Mouse (Mus musculus): ENCODE measurements around the gene Tex45.

Tex45 gene

DNA sequence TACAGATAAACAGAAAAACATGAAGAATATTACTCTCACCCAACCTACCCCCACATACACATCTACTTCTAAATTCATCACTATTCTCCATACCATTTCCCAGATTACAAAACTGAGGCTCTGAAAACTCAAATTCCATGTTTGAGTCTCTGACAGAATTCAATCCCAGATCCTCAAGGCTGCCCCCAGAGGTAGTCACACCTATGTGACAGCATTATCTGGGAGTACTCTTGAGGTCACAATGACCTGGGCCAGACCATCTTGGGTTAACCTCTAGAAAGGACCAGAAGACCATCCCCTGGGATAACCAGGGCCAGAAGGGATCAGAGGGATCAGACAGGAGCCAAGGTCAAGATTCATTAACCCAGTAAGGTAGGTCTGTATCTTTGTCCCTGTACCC is at the start of gene Tex45:
TSS of gene Tex45 (plus strand) at position 301 of the 400 bp plus-strand sequence.
- no peak for DNase-seq (ENCODE audit: low read depth)

DNA sequence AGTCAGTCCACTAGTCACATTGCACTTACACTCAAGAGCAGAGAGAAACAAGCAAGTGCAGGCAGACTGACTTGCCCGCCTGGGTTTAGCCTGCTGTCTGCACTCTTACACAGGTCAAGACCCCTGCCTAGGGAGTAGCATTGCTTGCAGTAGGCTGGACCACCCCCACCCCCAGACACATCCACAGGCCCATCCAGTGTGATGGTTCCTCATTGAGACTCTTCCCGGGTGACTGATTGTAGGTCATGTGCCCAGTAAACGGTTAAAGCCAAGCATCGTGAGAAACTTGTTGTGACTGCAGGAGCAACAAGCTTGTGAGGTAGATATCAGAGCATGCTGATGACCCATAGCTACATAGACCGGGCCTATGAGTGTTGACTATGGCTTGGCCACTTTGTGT is 49.2 kb upstream of the Tex45 start:
- no peak for DNase-seq (ENCODE audit: low read depth)

DNA sequence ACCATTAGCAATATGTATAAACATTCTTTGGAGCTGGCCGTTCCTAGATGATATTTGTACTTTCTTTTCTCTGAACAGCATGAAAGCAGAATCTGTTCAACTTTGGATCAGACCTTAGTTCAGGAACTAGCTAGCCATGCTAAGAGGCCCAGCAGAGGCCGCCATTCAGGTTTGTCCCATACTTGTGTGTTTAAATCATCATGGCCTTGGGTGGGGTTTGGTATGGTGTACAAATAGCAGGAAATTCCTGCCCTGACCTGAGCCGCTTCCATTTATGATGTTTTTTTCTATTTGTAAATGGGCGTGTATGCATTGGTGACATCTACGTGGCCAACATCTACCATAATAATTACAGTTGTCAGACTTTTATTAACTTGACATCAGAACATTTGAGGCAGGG is 45.4 kb upstream of the Tex45 start:
- no peak for DNase-seq (ENCODE audit: low read depth)

DNA sequence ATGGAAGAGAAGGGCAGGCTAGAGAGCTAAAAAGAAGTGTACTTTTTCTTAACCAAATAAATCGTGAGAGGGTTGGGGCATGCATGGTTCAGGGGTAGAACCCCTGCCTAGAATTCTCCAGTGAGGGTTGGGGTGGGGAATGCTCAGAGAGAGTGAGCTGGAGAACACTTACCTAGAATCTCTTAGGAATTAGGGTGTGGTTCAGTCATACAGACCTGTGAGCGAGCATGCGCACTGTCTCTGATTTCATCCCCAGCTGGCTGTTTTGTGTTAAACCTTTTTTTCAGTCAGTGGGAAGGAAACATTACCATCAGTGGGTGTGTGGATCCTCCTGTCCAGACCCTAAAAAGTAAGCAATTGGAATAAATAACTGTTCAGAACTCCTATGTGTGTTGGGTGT is 44.5 kb upstream of the Tex45 start:
- no peak for DNase-seq (ENCODE audit: low read depth)

DNA sequence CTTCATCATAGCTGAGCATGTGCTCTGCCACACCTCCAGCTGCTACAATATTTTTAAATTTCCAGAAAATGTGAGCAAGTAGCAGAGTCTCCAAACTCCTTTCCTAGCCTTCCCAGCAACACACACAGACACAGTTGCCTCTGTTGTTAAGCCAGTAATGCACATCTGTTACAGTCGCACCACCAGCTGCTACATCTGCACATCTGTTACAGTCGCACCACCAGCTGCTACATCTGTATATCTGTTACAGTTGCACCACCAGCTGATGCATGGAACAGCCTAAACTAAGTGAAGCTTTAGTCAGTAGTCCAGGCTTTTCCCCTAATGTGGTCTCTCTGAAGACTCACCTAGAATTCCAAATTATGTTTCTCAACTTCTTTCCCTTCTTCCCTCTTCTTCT is 42.2 kb upstream of the Tex45 start:
- no peak for DNase-seq (ENCODE audit: low read depth)

DNA sequence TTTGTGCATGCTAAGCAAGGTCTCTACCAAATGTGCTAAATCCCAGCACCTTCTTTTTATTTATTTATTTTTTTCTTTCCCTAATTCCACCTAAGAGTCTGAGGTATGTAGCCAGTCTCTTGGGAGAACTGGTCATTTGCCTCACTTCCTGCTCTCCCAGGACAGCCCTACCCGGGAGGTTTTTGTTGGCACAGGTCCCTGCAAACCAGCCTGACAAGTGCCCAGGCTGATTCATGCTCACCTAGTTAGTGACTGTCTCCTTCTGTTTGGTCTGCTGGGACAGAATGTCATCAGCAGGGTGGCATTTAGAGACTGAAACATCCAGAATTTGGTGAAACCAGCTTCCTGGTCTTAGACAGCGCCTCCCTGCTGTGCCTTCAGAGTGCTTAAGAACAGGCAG is 40.7 kb upstream of the Tex45 start:
- no peak for DNase-seq (ENCODE audit: low read depth)

DNA sequence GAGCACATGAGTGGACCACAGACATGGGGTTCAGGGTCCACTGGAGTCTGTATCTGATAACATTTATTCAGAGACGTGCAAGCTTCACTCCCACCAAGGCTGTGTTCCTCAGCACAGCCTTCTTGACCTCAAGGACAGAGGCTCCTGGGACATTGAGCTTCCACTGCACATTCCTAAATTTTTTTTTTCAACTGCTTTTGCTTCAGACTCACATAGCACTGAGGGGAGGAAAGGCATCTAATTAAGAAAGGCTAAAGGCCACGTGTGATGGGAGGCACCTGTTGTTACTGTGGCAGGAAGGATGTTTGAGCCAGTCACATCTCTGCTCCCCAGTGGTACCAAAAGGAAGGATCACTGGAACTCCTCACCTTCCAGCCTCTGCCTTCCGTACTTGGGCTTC is 39.5 kb upstream of the Tex45 start:
- DNase-seq (ENCODE audit: low read depth), result no peak

DNA sequence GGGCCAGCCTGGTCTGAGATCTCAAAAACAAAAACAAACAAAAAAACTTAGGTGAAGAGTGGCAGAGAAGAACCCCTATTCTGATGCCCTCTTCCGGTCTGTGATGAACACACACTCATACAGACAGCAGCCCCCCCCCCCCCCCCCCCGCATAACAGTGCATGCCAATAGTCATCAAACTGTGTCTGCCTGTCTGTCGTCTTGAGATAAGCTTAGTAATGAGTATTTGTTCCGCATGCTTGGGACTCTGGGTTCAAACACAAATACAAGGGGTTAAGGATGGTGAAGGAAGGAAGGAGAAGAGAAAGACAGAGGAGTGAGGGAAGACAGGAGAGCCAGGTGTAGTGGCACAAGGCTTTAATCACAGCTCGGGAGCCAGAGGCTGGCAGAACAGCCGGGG is 34.2 kb upstream of the Tex45 start:
- no peak for DNase-seq (ENCODE audit: low read depth)

DNA sequence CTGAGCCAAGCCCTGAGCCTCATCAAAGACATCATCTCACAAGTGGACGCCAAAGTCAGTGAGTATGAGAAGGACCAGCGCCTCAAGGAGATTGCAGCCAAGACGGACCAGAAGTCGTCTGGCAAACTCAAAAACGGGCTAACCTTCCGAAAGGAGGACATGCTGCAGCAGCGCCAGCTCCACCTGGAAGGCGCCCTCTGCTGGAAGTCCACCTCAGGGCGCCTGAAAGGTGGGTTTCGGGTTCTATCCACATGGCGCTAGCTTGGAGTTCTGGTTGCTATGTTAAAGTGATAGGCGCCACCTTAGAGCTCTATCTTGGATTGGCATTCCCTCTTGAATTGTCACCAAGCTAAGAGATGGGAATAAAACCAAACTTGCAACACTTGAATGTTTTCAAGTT is 31.2 kb upstream of the Tex45 start:
- peak; percentile 14 for DNase-seq (ENCODE audit: low read depth)

DNA sequence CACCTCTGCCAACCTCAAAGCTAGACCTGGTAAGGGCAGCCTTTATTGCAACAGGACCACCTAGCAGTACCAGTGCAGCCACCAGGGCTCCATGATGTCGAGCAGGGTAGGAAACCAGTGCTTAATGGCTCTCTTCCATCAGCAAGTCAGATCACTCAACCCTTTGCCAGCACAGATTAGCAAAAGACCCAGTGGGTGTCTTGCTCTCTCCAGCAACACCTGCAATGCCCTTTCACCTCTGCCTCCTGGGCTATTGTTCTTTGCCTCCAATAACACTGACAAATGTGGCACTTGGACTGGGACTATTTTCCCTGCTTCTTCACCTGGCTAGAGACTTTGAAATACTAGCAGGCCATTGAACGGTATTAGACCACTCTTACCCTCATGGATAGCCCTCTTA is 21.4 kb upstream of the Tex45 start:
- DNase-seq (ENCODE audit: low read depth), result no peak

DNA sequence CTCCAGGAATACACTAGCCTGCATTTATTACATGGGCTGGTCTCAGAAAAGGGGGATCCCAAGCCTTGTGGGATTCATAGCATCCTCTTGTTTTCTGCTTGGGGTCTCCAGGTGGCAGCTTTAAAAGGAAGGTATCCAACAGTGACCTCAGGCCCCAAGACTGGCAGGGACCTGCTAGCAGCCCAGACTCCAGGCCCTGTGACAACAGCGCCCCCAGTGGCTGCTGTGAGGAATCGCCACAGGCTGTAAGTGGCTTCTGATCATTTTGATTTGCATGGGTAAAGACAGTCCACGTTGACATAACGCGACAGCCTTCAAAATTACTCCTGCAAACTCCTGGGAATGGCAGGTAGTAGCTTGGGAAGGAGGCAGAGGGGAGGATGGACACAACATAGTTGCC is 20.0 kb upstream of the Tex45 start:
- DNase-seq (ENCODE audit: low read depth), result peak; percentile 56

DNA sequence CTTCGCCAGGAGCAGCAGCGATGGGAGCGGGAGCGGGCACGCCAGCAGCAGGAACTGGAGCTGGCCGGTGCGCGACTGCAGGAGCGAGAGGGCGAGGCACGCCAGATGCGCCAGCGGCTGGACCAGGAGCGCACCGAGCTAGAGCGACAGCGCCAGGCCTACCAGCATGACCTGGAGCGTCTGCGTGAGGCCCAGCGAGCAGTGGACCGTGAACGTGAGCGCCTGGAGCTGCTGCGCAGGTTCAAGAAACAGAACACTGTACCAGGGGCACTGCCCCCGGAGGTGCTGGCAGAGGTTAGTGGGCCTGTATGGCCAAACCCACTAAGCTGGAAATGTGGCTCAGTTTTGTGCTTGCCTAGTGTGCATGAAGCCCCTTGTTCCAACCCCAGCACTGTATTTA is 18.7 kb upstream of the Tex45 start:
- no peak for DNase-seq (ENCODE audit: low read depth)

DNA sequence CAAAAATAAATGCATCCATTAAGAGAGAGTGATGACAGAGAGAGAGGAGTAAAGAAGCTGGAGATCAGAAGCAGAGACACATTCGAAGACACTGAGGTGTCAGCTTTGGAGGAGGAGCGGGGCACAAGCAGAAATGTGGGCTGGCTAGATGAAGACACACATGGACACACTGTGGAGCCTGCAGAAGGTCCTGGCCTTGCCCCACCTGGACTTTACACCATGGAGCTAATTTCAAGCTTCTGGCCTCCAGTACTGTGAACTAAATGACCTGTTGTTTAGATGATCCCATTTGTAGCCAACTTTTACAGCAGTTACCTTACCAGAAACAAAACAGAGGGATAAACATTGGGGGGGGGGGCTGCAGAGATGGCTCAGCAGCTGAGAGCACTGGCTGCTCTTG is 7.4 kb upstream of the Tex45 start:
- no peak for DNase-seq (ENCODE audit: low read depth)

DNA sequence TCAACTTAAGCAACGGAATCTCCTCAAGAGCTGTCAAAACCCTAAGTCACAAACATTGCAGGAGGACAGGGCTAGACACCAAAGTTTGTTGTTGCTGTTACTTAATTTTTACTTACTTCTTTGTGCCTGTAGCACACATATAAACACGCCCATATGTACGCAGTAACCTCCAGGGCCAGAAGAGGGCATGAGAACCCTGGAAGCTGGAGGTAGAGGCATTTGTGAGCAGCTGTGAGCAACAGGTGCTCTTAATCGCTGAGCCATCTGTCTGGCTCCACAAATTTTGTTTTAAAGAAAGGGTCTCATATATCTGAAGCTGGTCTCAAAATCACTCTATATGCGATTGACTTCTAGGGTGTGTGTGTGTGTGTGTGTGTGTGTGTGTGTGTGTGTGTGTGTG is 6.4 kb upstream of the Tex45 start:
- peak; percentile 74 for DNase-seq (ENCODE audit: low read depth)

DNA sequence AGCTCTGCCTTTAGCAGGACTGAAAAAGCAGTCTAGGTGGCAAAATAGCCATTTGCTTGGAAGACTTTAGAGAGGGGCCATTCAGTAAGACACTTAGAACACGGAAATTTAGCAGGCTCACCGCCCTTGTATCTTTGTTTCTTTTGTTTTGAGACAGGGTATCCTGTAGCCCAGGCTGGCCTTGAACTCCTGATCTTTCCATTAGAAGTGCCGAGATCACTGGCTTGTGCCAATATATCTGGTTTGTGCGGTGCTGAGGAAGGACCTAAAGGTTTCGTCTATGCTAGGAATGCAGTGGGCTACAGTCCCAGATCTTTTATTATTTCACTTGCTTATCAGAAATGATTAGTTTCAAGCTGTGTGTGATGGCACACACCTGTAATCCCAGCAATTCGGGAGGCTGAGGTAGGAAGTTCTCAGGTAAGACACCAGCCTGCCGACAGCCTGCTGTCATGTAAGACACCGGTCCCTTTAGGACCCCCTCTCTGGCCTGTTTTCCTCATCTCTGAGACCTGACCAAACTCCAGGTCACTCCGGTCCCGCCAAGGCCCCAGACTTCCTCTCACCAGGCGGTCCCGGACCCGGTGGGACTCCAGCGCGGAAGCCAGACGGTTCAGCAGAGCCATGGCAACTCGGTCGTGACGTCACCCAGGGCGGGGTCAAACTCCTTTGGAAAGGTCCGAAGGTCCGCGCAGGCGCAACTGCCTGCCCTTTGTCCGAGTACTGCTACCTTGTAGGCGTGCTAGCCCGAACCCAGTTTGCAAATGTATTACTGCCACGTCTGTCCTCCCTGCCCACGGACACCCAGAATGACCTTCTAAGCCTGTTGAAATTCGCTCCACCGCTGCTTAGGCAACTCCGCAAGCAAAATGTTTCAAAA is 3.4 kb upstream of the Tex45 start, which contains the start of gene Pex11g:
TSS of gene Pex11g (minus strand) at position 675 of the 880 bp plus-strand sequence.
- peak; percentile 97 for DNase-seq (ENCODE audit: low read depth)

DNA sequence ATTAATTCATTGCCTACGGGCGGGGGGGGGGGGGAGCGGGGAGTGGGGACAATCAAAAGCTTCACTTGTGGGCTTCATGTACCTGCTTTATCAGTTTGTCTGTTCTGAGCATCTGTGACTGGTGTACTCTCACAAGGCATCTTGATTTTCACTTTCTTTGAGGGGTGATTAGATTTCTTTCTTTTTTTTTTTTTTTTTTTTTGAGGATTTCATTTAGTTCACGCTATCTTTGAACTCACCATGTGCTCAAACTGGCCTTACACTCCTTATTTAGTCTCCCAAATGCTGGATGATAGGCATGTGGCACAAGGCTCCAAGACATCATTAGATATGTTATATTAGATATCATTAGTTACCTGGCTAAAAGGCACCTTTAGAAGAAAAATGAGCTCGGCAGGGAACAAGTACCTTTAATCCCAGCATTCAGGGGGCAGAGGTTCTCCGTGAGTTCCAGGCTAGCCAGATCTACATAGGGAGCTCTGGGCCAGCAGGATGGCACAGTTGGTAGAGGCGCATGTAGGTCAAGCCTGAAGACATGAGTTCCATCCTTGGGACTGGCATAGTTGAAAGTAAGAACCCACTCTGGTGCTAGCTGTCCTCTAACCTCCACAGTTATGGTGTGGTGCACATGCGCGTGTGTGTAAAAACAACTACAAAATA is 2.6 kb upstream of the Tex45 start:
- DNase-seq (ENCODE audit: low read depth), result no peak

DNA sequence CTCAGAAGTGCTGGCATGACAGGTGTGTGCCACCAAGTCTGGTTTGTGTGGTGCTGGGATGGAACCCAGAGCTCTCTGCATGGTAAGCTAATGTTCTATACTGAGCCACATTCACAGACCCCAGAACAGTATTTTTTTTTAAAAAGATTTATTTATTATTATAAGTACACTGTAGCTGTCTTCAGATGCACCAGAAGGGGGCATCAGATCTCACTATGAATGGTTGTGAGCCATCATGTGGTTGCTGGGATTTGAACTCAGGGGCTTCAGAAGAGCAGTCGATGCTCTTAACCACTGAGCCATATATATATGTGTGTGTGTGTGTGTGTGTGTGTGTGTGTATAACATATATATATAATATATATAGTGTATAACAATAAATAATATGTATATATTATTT is 1.8 kb upstream of the Tex45 start:
- peak; percentile 75 for DNase-seq (ENCODE audit: low read depth)

DNA sequence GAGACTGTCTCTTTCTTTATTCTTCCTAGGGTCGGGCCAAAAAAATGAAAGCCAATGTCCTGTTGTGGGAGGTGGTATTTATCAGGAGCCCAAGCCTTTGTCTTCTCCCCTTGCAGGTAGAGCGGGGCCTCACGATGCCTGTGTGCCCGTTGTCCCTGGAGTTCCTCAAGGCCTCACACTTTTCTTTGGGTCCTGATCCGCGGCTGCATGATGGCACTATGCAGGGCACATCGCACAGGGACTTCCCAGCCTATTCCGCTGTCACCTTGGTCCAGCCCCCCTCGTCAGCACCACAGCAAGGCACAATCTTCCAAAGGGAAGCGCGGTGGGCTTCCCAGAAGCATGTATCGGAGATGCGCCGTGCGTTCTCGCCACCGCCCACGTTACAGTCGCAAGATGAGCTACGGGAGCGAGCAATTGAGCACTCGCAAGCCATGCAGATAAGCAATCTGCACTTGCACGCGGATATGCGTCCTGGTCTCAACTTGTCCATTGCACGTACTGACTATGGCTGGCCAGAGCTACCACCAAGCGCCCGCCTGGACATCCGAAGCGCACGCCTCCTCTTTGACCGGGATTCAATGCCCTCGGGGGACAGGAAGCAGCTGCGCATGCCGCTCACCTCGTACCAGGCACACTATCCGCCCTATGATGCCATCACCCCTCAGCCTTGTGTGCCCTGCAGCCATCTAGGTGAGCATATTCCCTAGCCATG is 5.2 kb downstream of the Tex45 start:
- no peak for DNase-seq (ENCODE audit: low read depth)

DNA sequence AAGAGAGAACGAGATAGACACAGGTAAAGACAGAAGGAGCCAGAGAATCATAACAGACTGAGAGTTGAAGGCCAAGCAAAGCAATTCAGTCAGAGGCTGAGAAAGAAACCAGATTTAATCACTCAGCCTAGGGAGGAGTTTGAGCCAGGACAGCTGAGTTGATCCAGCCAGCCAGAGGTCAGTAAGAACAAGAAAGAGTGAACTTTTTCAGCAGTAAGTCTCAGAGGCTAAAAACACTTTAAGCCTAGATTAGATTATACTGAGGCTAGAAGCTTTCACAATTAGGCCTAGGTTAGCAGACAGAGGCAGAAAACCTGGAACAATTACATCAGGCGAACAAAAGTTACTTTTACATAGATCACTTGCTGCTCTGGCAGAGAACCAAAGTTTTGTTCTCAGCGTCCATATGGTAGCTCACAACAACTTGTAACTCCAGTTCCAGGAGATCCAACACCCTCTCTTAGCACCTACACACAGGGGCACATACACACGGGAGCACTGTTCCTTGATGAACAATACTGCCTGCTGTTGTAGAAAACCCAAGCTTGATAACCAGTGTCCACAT is 9.6 kb downstream of the Tex45 start:
- DNase-seq (ENCODE audit: low read depth), result no peak

DNA sequence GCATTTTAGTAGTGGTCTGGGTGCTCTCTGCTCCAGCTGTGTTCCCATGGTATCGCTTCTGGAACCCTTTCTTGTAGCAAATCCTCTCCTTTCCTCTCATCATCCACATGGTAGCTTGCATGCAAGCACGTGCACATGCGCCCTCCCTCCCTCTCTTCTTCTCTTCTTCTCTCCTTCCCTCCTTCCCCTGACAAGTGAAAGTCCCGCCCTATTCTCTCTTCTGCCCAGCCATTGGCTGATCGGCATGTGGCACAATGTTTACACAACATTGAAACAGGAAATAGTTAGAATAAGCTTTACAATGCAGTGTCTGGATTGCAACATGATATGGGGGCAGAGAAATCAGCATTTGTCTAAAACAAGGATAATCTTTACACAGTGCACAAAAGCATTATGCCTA is 10.9 kb downstream of the Tex45 start:
- DNase-seq (ENCODE audit: low read depth), result peak; percentile 67

DNA sequence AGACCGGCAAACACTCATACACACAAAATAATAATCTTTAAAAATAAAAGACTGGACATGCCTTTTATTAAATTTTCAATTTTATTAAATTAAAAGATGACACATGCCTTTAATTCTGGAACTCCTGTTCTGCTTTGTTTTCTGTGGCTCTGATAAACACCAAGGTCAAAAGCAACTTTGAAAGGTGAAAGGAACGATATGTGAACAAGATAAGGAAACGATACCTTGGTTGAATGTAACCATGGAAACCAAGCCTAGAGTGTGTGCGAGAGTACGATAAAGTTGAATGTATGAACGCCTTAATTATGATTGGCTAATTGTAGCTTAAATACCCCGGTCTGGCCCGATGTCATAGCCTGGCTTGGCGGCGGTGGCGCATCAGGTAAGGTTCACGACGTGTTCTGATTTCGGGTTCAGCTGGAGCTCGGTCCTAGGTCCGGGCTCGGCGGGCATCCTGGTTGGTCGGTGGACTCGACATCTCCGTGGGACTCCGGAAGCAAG is 11.6 kb downstream of the Tex45 start:
- DNase-seq (ENCODE audit: low read depth), result no peak

DNA sequence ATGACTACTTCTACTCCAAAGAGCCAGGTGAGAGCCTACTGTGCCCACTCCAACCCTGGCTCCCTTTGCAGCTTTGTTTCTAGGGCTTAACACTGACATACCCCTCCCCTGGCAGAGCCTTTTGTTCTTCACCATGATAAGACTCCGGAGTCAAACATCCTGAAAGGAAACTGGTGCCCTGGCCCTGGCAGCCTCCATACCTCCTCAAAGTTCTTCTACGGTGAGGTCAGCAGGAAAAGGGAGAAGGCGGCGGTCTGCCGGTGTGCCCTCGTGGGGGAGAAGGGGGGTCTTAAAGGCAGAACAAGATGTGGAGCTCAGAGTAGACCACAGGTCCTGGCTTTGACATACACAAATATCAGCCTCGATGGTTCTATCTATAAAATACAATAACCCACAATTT is 12.9 kb downstream of the Tex45 start:
- DNase-seq (ENCODE audit: low read depth), result no peak

All from 416B (cell line).